Mouse (Mus musculus) forebrain, embryonic 11.5 days (tissue): ENCODE measurements around the gene Unc5a. TPM values are rescaled to one million over a fixed set of nuclear protein-coding genes. Genes with fewer than 3 reads are reported as not detected.

Source experiments
- ATAC-seq: fragments of 200-750 bp; cut with Nextera tagmentation; replicated peaks from 2 replicates; pipeline ENCODE4 v1.8.0; 2017; ENCODE audit warnings: moderate TSS enrichment; ENCODE audit not compliant: low FRiP score
- DNase-seq: peaks from one replicate; pipeline ENCODE4 v3.0.0-alpha.2; 2017; ENCODE audit warnings: low spot score
- H3K27ac ChIP-seq: fragments of 300-500 bp; sonication (generic); 2 replicates; pipeline ENCODE4 v1.5.1; 2014; ENCODE audit warnings: low read depth, low read length
- H3K27me3 ChIP-seq: fragments of 300-500 bp; sonication (generic); 2 replicates; pipeline ENCODE4 v1.6.1; 2014; ENCODE audit warnings: mild to moderate bottlenecking, low read length, mixed read lengths; ENCODE audit not compliant: control insufficient read depth, insufficient read depth
- H3K36me3 ChIP-seq: fragments of 300-500 bp; sonication (generic); 2 replicates; pipeline ENCODE4 v1.6.1; 2014; ENCODE audit warnings: mild to moderate bottlenecking, low read length, moderate library complexity, mixed read lengths; ENCODE audit not compliant: control insufficient read depth, insufficient read depth
- H3K4me1 ChIP-seq: fragments of 300-500 bp; sonication (generic); replicated peaks from 2 replicates; pipeline ENCODE4 v1.6.1; 2014; ENCODE audit warnings: low read length, mixed read lengths; ENCODE audit not compliant: control insufficient read depth, insufficient read depth
- H3K4me2 ChIP-seq: fragments of 300-500 bp; sonication (generic); 2 replicates; pipeline ENCODE4 v1.6.1; 2014; ENCODE audit warnings: low read depth, mild to moderate bottlenecking, low read length, moderate library complexity, mixed read lengths; ENCODE audit not compliant: severe bottlenecking
- H3K4me3 ChIP-seq: fragments of 300-500 bp; sonication (generic); 2 replicates; pipeline ENCODE4 v1.5.1; 2014; ENCODE audit warnings: low read depth, low read length
- H3K9ac ChIP-seq: fragments of 300-500 bp; sonication (generic); 2 replicates; pipeline ENCODE4 v1.6.1; 2014; ENCODE audit warnings: low read length
- H3K9me3 ChIP-seq: fragments of 300-500 bp; sonication (generic); 2 replicates; pipeline ENCODE4 v1.6.1; 2016; ENCODE audit warnings: low read length, mixed read lengths; ENCODE audit not compliant: control insufficient read depth
- WGBS: fragments of 180-500 bp; shearing (Covaris S2); extraction: QIAGEN DNeasy Blood & Tissue Kit; methylation state at CpG from one replicate; pipeline ENCODE4 v1.1.7; 2014; 5-methylcytosine and 5-hydroxymethylcytosine counted together
- polyA plus RNA-seq: library from polyadenylated mRNA; unstranded; fragments of >200 nt; fragmentation: Nextera tagmentation; extraction: Ambion mirVana; gene quantifications from 2 replicates; pipeline ENCODE4 v1.2.1, GENCODE M21; 2014

Gene Unc5a
- polyA plus RNA-seq, 1 experiment from 2014 or later = 3.7 TPM

- DNase-seq (no peak), ATAC-seq (no peak)
- Histone ChIP-seq H3K27me3 (peaks cover 40% of the 10 kb centered on the region), H3K4me3 (no peak overlapping the region), H3K36me3 (no peaks in the 10 kb centered on the region), H3K4me1 (peaks cover 15% of the 10 kb centered on the region), H3K4me2 (no peak overlapping the region), H3K27ac (no peak overlapping the region), H3K9ac (no peak overlapping the region), H3K9me3 (no peaks in the 10 kb centered on the region)
- WGBS = 67% methylated on average over 1 of the region's 1 CpGs
These were observed 2.8 kb upstream of the Unc5a start for GRCm38 (mm10) chr13:54946406-54946805.

GRCm38 (mm10) chr13:54949592-54949991, 381 bp downstream of the Unc5a start:
- Histone ChIP-seq H3K4me3 (peak overlapping the region; percentile 61), H3K4me2 (peak overlapping the region; percentile 99), H3K4me1 (peaks cover 15% of the 10 kb centered on the region), H3K36me3 (no peaks in the 10 kb centered on the region), H3K27me3 (peaks cover 72% of the 10 kb centered on the region), H3K9me3 (no peaks in the 10 kb centered on the region), H3K27ac (no peak overlapping the region; the same call in 1 of the 2 replicates), H3K9ac (peak overlapping the region; percentile 65)
- ATAC-seq (peak; percentile 58), DNase-seq (peak; percentile 73)
- WGBS = under 1% methylated on average over 40 of the region's 44 CpGs

GRCm38 (mm10) chr13:54950131-54950530, 920 bp downstream of the Unc5a start:
- ATAC-seq = 0 out of 2 replicates have a peak, but pooled peaks have one; percentile 2
- no peaks in the 10 kb centered on the region for H3K9me3 ChIP-seq
- no peaks in the 10 kb centered on the region for H3K36me3 ChIP-seq
- no peak overlapping the region for H3K27ac ChIP-seq
- no peak for DNase-seq
- WGBS = 0% methylated on average over 9 of the region's 9 CpGs
- H3K4me3 ChIP-seq = peak overlapping the region; percentile 61
- peaks cover 75% of the 10 kb centered on the region for H3K27me3 ChIP-seq
- H3K4me2 ChIP-seq = peak overlapping the region; percentile 99
- peaks cover 15% of the 10 kb centered on the region for H3K4me1 ChIP-seq
- peak overlapping the region; percentile 45 for H3K9ac ChIP-seq

GRCm38 (mm10) chr13:54951166-54951565, 2.0 kb downstream of the Unc5a start:
- no peak overlapping the region for H3K9ac ChIP-seq
- DNase-seq (no peak), ATAC-seq (no peak)
- H3K27me3 ChIP-seq = peaks cover 83% of the 10 kb centered on the region
- H3K36me3 ChIP-seq = no peaks in the 10 kb centered on the region
- peaks cover 20% of the 10 kb centered on the region for H3K4me1 ChIP-seq
- H3K4me2 ChIP-seq = no peak overlapping the region
- H3K4me3 ChIP-seq = no peak overlapping the region
- 56% methylated on average over 5 of the region's 5 CpGs for WGBS
- no peak overlapping the region for H3K27ac ChIP-seq
- H3K9me3 ChIP-seq = no peaks in the 10 kb centered on the region

GRCm38 (mm10) chr13:54954745-54955144, 5.5 kb downstream of the Unc5a start:
- Histone ChIP-seq H3K4me2 (no peak overlapping the region), H3K27ac (no peak overlapping the region), H3K9me3 (no peaks in the 10 kb centered on the region), H3K9ac (no peak overlapping the region), H3K36me3 (no peaks in the 10 kb centered on the region), H3K27me3 (peaks cover 70% of the 10 kb centered on the region), H3K4me1 (peaks cover 22% of the 10 kb centered on the region), H3K4me3 (no peak overlapping the region)
- ATAC-seq (no peak), DNase-seq (no peak)
- WGBS = 55% methylated on average over 2 of the region's 2 CpGs

GRCm38 (mm10) chr13:54955695-54956471, 6.7 kb downstream of the Unc5a start:
- Histone ChIP-seq H3K4me1 (peaks cover 20% of the 10 kb centered on the region), H3K4me3 (peak overlapping the region; percentile 39), H3K27me3 (peaks cover 62% of the 10 kb centered on the region), H3K9me3 (no peaks in the 10 kb centered on the region), H3K9ac (peak overlapping the region; percentile 67), H3K4me2 (peak overlapping the region; percentile 88), H3K27ac (peak overlapping the region; percentile 43), H3K36me3 (no peaks in the 10 kb centered on the region)
- ATAC-seq (peak; percentile 89), DNase-seq (peak; percentile 93)
- under 1% methylated on average over 59 of the region's 61 CpGs for WGBS

- Histone ChIP-seq H3K4me3 (no peak overlapping the region), H3K4me2 (no peak overlapping the region), H3K36me3 (no peaks in the 10 kb centered on the region), H3K9ac (no peak overlapping the region), H3K27me3 (peaks cover 48% of the 10 kb centered on the region), H3K27ac (no peak overlapping the region), H3K9me3 (no peaks in the 10 kb centered on the region), H3K4me1 (peaks cover 20% of the 10 kb centered on the region)
- WGBS = 75% methylated on average over 7 of the region's 7 CpGs
- DNase-seq = no peak
- no peak for ATAC-seq
These were observed 8.1 kb downstream of the Unc5a start for GRCm38 (mm10) chr13:54957281-54957680.

- H3K9me3 ChIP-seq = no peaks in the 10 kb centered on the region
- no peak overlapping the region for H3K4me2 ChIP-seq
- no peaks in the 10 kb centered on the region for H3K36me3 ChIP-seq
- H3K4me1 ChIP-seq = peaks cover 23% of the 10 kb centered on the region
- DNase-seq = no peak
- no peak overlapping the region for H3K4me3 ChIP-seq
- 46% methylated on average over 15 of the region's 15 CpGs for WGBS
- H3K9ac ChIP-seq = peak overlapping the region; percentile 16; the same call in 1 of the 2 replicates
- ATAC-seq = no peak
- H3K27me3 ChIP-seq = peaks cover 29% of the 10 kb centered on the region
- H3K27ac ChIP-seq = no peak overlapping the region
These were observed 10.0 kb downstream of the Unc5a start for GRCm38 (mm10) chr13:54959059-54959701.
